Mouse (Mus musculus): ENCODE measurements at regions not wholly inside any gene's neighbourhood (a gene's known extent, or its start where the extent isn't known, plus 50 kb on each side); places are given as distances from the start of the nearest gene placed in this dataset.
"Not testable (repeated sequence)": the region's sequence is repeated elsewhere in the genome, so short reads cannot be mapped to it uniquely, and the experiment has no call there.

DNA sequence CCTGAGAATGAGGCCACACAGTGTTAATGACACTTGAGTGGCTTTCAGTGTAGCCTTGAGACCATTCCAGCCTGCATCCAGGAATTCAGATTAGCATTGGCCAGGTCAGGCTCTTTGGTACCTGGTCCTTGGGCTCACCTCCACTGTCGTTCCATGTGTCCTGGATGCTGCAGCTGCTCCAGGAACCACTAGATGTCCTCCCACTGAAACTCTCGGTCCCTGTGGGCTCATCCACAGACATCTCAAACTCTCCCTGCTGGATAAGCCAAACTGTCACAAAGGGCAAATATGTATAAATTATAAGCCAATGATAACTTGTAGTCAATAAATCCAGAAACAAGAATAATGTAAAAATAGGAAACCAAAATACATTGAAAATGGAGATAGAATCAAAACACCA lies 67.7 kb upstream of the Gm7358 start:
- TF ChIP-seq CTCF (IDR thresholded peaks at IDR 0.05; ENCODE audit: extremely low read depth, insufficient read length, insufficient replicate concordance, low read depth, low read length); POLR2A (IDR thresholded peaks at IDR 0.05; ENCODE audit: low read depth, low read length): not testable (repeated sequence)

Measured in small intestine, adult 2 months (tissue).